Mouse (Mus musculus) midbrain, embryonic 12.5 days (tissue): ENCODE data around the gene Olfr729. TPM values are rescaled to one million over a fixed set of nuclear protein-coding genes. Genes with fewer than 3 reads are reported as not detected.

Experiments used
- ATAC-seq: fragments of 200-750 bp; cut with Nextera tagmentation; 2 replicates; pipeline ENCODE4 v1.8.0; 2017; ENCODE audit warnings: low read depth, moderate TSS enrichment, moderate library complexity; ENCODE audit not compliant: low FRiP score
- H3K27ac ChIP-seq: fragments of 300-500 bp; sonication (generic); replicated peaks from 2 replicates; pipeline ENCODE4 v1.5.1; 2016; ENCODE audit warnings: mild to moderate bottlenecking
- H3K27me3 ChIP-seq: fragments of 300-500 bp; sonication (generic); 2 replicates; pipeline ENCODE4 v1.6.1; 2016; ENCODE audit warnings: mild to moderate bottlenecking
- H3K36me3 ChIP-seq: fragments of 300-500 bp; sonication (generic); 2 replicates; pipeline ENCODE4 v1.6.1; 2016
- H3K4me1 ChIP-seq: fragments of 300-500 bp; sonication (generic); 2 replicates; pipeline ENCODE4 v1.6.1; 2016
- H3K4me2 ChIP-seq: fragments of 300-500 bp; sonication (generic); replicated peaks from 2 replicates; pipeline ENCODE4 v1.6.1; 2016; ENCODE audit warnings: mild to moderate bottlenecking, moderate library complexity
- H3K4me3 ChIP-seq: fragments of 300-500 bp; sonication (generic); 2 replicates; pipeline ENCODE4 v1.5.1; 2016; ENCODE audit warnings: mild to moderate bottlenecking
- H3K9ac ChIP-seq: fragments of 300-500 bp; sonication (generic); replicated peaks from 2 replicates; pipeline ENCODE4 v1.6.1; 2016; ENCODE audit warnings: mild to moderate bottlenecking, moderate library complexity
- H3K9me3 ChIP-seq: fragments of 300-500 bp; sonication (generic); 2 replicates; pipeline ENCODE4 v1.6.1; 2016; ENCODE audit warnings: mild to moderate bottlenecking
- WGBS: fragments of 180-500 bp; shearing (Covaris S2); methylation state at CpG from one replicate; pipeline ENCODE4 v1.1.7; 2016; 5-methylcytosine and 5-hydroxymethylcytosine counted together
- polyA plus RNA-seq: library from polyadenylated mRNA; unstranded; fragments of >200 nt; fragmentation: Nextera tagmentation; extraction: Ambion mirVana; gene quantifications from 2 replicates; pipeline ENCODE4 v1.2.1, GENCODE M21; 2016

Gene Olfr729
- not detected in 2 replicates for polyA plus RNA-seq

- Histone ChIP-seq H3K9ac (no peak within 1 kb of the TSS), H3K9me3 (no peaks in the 10 kb centered on the region), H3K4me3 (no peak within 1 kb of the TSS), H3K27ac (no peak within 1 kb of the TSS), H3K4me2 (no peak within 1 kb of the TSS), H3K4me1 (no peaks in the 10 kb centered on the region), H3K27me3 (no peaks in the 10 kb centered on the region), H3K36me3 (no peaks in the 10 kb centered on the region)
- no peak for ATAC-seq
Observed at GRCm38 (mm10) chr14:50152810-50153209, at the start of gene Olfr729. Olfr729 (minus strand) TSS chr14:50152910.

GRCm38 (mm10) chr14:50188098-50188497 is 35.4 kb upstream of the Olfr729 start, which contains the start of gene Olfr730:
Olfr730 (minus strand) TSS chr14:50188198.
- Histone ChIP-seq H3K4me2 (no peak within 1 kb of the TSS), H3K9ac (no peak within 1 kb of the TSS), H3K4me1 (no peaks in the 10 kb centered on the region), H3K27me3 (no peaks in the 10 kb centered on the region), H3K4me3 (no peak within 1 kb of the TSS), H3K27ac (no peak within 1 kb of the TSS), H3K36me3 (no peaks in the 10 kb centered on the region), H3K9me3 (no peaks in the 10 kb centered on the region)
- no peak for ATAC-seq
- 60% methylated on average over 1 of the region's 1 CpGs for WGBS

- 89% methylated on average over 5 of the region's 5 CpGs for WGBS
- H3K4me1 ChIP-seq: no peaks in the 10 kb centered on the region
- H3K27me3 ChIP-seq: no peaks in the 10 kb centered on the region
- no peak within 1 kb of the TSS for H3K4me2 ChIP-seq
- H3K9me3 ChIP-seq: no peaks in the 10 kb centered on the region
- H3K27ac ChIP-seq: no peak within 1 kb of the TSS
- no peak within 1 kb of the TSS for H3K9ac ChIP-seq
- H3K4me3 ChIP-seq: no peak within 1 kb of the TSS
- H3K36me3 ChIP-seq: no peaks in the 10 kb centered on the region
- no peak for ATAC-seq
Observed at GRCm38 (mm10) chr14:50142580-50142979, 10.1 kb downstream of the Olfr729 start, which contains the start of gene Olfr728. Olfr728 (minus strand) TSS chr14:50142680.

- H3K4me2 ChIP-seq: no peak within 1 kb of the TSS
- no peak within 1 kb of the TSS for H3K9ac ChIP-seq
- ATAC-seq: no peak
- no peaks in the 10 kb centered on the region for H3K27me3 ChIP-seq
- 89% methylated on average over 1 of the region's 1 CpGs for WGBS
- H3K4me3 ChIP-seq: no peak within 1 kb of the TSS
- H3K36me3 ChIP-seq: no peaks in the 10 kb centered on the region
- no peak within 1 kb of the TSS for H3K27ac ChIP-seq
- no peaks in the 10 kb centered on the region for H3K9me3 ChIP-seq
- H3K4me1 ChIP-seq: no peaks in the 10 kb centered on the region
Observed at GRCm38 (mm10) chr14:50122886-50123285, 29.8 kb downstream of the Olfr729 start, which contains the start of gene Olfr727. Olfr727 (plus strand) TSS chr14:50123186.

Other genes starting within 250 kb of the Olfr729 start
- not detected in 2 replicates for gene Olfr723, start 221.1 kb downstream of the Olfr729 start, polyA plus RNA-seq
- gene Olfr724, start 189.6 kb downstream of the Olfr729 start, polyA plus RNA-seq: not detected in 2 replicates
- not detected in 2 replicates for gene Olfr725, start 112.5 kb downstream of the Olfr729 start, polyA plus RNA-seq
- not detected in 2 replicates for gene Olfr726, start 62.0 kb downstream of the Olfr729 start, polyA plus RNA-seq
- gene Olfr727, start 29.7 kb downstream of the Olfr729 start, polyA plus RNA-seq: not detected in 2 replicates
- not detected in 2 replicates for gene Olfr728, start 10.2 kb downstream of the Olfr729 start, polyA plus RNA-seq
- gene Olfr730, start 35.3 kb upstream of the Olfr729 start, polyA plus RNA-seq: not detected in 2 replicates
- gene Olfr731, start 89.0 kb upstream of the Olfr729 start, polyA plus RNA-seq: not detected in 2 replicates
- not detected in 2 replicates for gene Olfr732, start 131.3 kb upstream of the Olfr729 start, polyA plus RNA-seq
- not detected in 2 replicates for gene Olfr733, start 148.6 kb upstream of the Olfr729 start, polyA plus RNA-seq
- gene Olfr734, start 173.9 kb upstream of the Olfr729 start, polyA plus RNA-seq: not detected in 2 replicates
- gene Olfr735, start 196.0 kb upstream of the Olfr729 start, polyA plus RNA-seq: not detected in 2 replicates
- not detected in 2 replicates for gene Tlr11, start 205.0 kb upstream of the Olfr729 start, polyA plus RNA-seq
- not detected in 2 replicates for gene Olfr736, start 228.3 kb upstream of the Olfr729 start, polyA plus RNA-seq